Mouse (Mus musculus) ES-CJ7 (cell line): ENCODE measurements around the gene Aif1.

Experiments used
- DNase-seq: peaks from one replicate; pipeline ENCODE4 v3.0.0; 2011; ENCODE audit warnings: low read depth, low spot score

Aif1 gene

GRCm38 (mm10) chr17:35195631-35196320 lies 19.9 kb upstream of the Aif1 start:
- peak; percentile 69 for DNase-seq

GRCm38 (mm10) chr17:35194844-35195630 lies 19.2 kb upstream of the Aif1 start:
- DNase-seq = no peak

- no peak for DNase-seq
Measured at GRCm38 (mm10) chr17:35193881-35194843, 18.3 kb upstream of the Aif1 start, which contains the start of gene Ltb. TSS of gene Ltb (plus strand) at chr17:35194439.

GRCm38 (mm10) chr17:35192924-35193323 lies 17.1 kb upstream of the Aif1 start:
- no peak for DNase-seq

- DNase-seq = no peak
Measured at GRCm38 (mm10) chr17:35191723-35192122, 15.9 kb upstream of the Aif1 start.

- no peak for DNase-seq
Measured at GRCm38 (mm10) chr17:35190096-35190495, 14.2 kb upstream of the Aif1 start.

GRCm38 (mm10) chr17:35189186-35189585 lies 13.3 kb upstream of the Aif1 start:
- no peak for DNase-seq

GRCm38 (mm10) chr17:35187959-35188610 lies 12.2 kb upstream of the Aif1 start, which contains the start of gene Lst1:
TSS of gene Lst1 (minus strand) at chr17:35188439.
- DNase-seq = no peak

- DNase-seq = no peak
Measured at GRCm38 (mm10) chr17:35187345-35187744, 11.5 kb upstream of the Aif1 start.

- peak; percentile 95 for DNase-seq
Measured at GRCm38 (mm10) chr17:35186681-35187080, 10.8 kb upstream of the Aif1 start.

- DNase-seq = peak; percentile 92
Measured at GRCm38 (mm10) chr17:35185639-35186611, 10.1 kb upstream of the Aif1 start.

GRCm38 (mm10) chr17:35180093-35180492 lies 4.2 kb upstream of the Aif1 start:
- no peak for DNase-seq

- DNase-seq = peak; percentile 81
Measured at GRCm38 (mm10) chr17:35178528-35178927, 2.7 kb upstream of the Aif1 start.

GRCm38 (mm10) chr17:35175382-35175781 lies 486 bp downstream of the Aif1 start:
- no peak for DNase-seq

GRCm38 (mm10) chr17:35174201-35174977 lies 1.5 kb downstream of the Aif1 start:
- no peak for DNase-seq

- no peak for DNase-seq
Measured at GRCm38 (mm10) chr17:35173329-35173728, 2.5 kb downstream of the Aif1 start.

GRCm38 (mm10) chr17:35172445-35173234 lies 3.2 kb downstream of the Aif1 start:
- no peak for DNase-seq

- DNase-seq = peak; percentile 85
Measured at GRCm38 (mm10) chr17:35168541-35169207, 7.2 kb downstream of the Aif1 start.
